Mouse (Mus musculus) lung, postnatal 10 days (tissue): ENCODE data around the gene Rims4.
A peak's percentile ranks its signal among the peaks of the same experiment; 100 is the strongest.

Source experiments
- DNase-seq: peaks from one replicate; pipeline ENCODE4 v3.0.0; 2021

The Rims4 gene

DNA sequence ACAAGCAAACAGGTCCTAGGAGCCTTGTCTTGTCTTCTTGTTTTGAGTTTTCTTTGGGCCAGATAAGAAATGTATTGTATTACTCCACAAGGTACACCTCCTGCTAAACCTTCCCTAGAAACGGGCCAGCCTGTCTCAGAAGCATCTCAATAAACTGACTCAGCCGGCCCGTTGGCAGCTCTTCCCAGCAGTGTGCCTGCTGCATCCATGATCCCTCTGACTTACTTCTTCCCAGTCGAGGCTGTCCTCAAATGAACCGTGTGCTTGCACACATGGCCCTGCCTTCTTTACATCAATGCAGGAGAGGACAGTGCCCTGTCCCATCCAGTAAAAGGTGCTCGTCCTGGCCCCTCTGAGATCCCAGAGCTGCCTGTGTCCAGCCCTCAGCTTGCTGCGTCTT, 8.9 kb downstream of the Rims4 start:
- DNase-seq, result no peak

DNA sequence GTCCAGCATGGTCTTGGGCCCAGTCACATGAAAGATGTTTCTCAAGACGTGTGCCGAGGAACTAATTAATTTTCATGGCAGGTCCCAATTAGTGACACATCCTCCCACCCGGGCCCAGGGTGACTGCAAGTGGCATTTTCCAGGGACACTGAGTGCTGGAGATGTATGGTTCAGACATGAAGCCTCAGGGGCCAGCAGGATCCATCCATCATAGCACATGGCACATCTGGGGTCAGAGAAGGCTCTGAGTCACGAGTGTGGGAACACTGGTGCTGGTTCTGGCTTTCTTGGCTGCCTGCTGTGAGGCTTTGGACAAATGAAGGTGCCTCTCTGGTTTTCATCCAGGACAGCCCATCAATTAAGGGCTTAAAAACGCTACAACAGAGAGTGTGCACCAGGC, 11.4 kb downstream of the Rims4 start:
- DNase-seq, result no peak

DNA sequence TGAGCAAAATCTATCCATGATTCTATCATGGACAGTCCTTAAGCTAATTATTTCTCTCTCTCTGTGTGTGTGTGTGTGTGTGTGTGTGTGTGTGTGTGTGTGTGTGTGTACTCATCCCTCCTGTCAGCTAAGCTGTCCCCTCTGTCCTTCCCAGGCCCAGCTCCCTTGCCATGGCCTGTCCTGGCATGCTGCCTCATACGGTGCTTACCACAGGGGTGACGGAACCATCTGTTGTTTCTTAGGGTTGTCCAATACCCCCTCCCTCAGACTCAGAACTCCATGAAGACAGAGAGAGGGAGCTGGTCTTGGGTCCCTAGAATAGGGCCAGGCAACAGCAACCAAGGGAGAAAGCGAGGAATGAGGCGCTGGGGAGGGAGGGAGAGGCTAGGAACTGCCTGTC, 14.2 kb downstream of the Rims4 start:
- no peak for DNase-seq

DNA sequence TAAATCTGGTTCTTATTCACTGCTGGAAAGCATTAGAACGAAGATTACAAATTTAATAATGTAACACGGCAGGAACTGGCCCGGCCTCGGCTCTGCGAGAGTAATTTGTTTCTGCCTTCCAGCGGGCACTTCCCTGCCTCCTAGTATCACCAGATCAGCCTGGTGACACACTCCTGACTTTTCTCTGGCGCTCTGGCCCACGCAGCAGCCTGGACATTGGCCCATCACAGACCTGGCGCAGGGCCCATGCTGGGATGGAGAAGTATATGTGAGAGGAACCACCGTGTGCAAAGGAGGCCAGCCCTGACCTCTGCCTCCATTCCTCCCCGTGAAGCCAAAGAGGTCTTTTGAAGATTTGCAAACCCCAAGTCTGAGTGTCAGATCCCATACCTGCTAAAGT, 15.0 kb downstream of the Rims4 start:
- DNase-seq, result no peak

DNA sequence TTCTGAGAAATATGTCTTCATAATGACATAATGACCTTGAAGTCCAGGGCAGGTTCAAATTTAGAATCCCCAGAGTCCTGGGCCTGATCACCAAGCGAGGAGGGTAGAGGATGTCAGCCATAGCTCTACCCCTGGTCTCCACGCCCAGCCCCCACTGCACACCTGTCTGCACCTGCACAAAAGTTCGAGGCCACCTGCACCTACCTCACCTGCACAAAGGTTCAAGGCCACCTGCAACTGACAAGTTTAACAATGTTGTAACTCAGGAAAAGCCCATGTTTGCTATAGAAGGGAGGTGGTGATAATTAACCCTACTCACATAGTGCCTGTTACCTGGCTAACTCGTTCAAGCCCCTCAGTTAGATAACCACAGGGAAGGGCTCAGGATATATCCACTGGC, 16.0 kb downstream of the Rims4 start:
- DNase-seq, result no peak

DNA sequence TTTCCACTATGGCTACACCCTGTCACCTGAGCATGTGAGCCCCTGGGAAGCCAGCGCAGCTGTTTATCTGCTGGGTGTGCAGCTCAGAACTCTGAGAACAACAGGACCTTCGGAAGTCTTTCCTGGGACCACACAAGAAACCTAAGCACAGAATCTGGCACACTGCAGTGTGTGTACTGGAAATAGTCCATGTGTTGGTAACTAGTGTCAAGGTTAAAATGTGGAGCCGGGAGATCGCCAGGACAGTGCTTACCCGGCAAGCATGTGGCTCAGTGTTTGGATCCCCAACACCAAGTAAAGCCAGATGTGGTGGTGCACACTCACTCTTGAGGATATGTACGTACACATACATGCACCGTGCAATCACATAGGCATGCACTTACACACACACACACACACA, 17.4 kb downstream of the Rims4 start:
- no peak for DNase-seq

DNA sequence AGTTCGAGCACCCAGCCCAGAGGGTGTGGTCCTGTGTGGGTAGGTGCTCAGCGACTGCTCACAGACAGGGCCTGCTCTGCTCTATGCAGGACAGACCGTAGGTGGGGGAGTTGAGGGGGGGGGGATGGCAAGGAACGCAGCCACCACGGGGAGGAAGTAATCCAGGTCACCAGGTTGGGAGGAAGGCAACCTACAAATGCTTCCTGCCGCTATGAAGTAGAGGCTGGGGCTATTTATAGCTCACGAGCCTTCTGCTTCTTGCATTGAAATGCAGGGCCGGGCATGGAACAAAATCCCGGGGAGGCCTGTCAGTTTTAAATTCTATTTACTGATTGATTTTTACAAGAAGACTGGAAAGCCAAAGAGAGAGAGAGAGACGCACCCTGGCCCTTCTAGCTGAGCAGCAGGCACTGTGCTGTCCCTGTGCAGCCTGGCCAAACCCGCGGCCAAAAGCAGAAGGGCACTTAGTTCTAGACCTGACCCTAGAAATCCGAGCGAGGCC, 18.5 kb downstream of the Rims4 start:
- no peak for DNase-seq

DNA sequence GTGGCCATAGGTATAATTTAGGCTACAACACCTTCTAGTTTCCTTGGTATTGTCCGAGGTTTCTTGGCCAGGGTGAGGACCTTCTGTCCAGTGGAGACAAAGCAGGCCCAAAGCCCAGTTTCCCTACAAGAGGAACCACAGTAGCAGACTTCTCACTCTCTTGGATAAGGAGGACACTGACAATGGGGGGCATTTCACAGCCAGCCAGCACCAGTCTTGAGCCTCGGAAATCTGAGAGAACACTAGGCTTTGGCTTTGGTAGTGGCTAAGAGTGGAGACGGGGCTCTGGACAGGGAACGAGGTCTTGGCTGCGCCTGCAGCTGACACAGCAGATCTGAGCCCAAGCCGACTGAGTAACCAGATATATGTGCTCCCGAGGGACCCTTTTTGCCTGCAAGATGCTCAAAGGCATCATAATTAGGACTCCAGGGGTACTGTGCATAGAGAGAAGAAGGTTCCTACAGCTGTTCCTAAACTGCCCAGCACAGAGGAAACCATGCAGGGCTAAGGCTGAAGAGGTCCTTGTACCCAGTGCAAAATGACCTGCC, 20.4 kb downstream of the Rims4 start:
- no peak for DNase-seq

DNA sequence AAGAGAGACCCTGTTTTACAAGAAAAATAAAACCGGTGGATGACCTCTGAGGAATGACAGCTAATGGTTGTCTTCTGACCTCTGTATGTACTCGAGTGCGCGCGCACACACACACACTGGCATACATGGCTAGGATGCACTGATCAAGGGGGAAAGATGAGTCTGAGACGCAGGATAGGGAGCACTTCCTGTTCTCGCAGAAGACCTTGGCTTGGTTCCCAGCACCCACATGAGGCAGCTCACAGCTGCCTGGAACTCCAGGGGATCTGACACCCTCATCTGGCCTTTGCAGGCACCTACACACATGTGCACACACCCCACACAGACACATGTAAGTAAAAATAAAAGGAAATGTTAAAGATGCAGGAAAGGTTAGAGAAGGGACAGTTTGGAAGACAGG, 21.5 kb downstream of the Rims4 start:
- DNase-seq, result no peak

DNA sequence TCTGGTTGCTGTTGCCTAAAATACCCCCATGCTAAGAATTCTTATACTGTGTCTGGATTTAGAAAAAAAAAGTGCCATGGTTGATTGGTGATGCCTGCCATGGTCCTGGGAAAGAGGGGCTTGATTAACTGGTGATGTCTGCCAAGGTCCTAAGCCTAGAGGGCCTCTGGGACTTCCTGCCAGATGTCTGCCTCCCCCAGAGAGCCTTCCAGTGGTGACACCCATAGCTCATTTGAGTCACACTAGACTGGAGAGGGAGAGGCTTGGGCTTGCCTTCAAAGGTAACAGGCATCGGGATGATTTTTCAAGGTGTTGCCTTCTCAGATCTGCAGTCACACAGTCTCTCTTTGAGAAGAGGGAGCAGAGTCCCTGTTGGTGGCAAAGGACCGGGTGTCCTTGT, 23.3 kb downstream of the Rims4 start:
- DNase-seq, result no peak

DNA sequence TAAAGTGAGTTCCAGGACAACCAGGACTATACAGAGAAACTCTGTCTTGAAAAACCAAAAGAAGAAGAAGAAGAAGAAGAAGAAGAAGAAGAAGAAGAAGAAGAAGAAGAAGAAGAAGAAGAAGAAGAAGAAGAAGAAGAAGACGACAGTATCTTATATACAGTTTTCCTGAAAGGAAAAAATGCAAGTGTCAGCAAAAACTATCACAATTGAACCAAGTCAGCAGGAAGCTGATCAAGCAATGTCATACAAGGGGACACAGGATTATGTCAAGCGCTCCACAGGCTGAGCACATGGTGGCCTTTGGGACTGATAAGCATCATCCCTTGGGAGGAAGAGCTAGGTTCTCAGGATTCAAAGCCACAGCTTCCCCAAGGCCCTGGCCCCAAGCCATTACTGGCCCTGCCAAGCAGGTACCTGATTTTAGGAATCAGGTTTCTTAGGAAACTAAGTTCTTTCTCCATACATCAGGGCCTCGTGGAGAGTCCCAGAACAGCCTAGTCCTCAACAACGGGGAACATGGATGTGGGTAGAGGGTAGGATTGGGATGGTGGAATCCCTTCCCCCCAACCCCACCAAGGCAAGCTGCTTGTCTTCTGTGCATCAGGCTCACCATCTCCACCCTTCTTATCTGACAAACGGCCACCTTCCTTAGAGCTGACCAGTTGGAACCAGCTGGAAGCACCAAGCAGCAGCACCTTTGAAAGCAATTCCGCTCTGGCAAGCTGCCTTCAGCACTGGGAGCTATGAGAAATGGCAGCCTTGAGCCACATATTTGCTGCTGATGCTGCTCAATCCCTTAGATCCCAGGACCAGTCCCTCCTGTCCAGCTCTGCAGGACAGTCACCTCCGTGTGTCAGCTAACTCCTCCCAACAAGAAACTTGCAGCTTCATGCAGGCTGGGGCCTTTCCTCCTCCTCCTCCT, 24.8 kb downstream of the Rims4 start:
- no peak for DNase-seq

DNA sequence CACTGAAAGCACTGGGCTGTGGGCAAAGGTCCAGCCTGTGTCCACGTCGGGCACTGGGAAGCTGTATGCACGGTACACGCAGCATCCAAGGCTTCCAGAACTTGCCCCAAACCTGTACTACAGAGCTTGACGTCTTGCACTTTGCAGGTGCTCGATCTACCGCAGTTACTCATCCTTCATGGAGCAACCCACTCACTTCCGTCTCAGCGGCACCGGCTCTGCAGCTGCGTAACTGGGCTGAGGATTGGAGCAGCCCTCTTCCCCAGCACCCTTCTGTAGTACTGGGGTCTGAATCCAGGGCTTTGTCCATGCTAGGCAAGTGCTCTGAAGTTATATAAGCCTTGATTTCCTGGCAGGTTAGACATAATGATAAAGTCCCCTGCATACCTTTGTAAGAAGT, 27.2 kb downstream of the Rims4 start:
- DNase-seq, result no peak

DNA sequence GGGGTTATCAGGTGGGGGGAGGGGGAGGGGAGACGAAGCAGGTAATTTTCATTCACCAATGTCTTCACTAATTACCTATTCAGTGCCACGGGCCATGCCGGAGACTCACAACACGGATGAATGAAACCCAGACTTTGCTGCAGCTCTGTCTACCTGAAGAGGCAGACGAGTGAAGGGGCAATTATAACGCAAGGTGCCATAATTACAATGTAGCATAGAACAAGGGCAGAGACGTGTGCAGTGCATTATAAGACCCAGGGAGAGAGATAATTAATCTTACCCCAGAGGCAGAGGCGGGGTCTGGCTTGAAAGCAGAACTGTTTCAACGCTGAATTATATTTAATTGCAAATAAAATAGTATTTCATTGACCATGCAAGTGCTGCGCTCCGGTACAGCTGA, 27.9 kb downstream of the Rims4 start:
- DNase-seq, result no peak

DNA sequence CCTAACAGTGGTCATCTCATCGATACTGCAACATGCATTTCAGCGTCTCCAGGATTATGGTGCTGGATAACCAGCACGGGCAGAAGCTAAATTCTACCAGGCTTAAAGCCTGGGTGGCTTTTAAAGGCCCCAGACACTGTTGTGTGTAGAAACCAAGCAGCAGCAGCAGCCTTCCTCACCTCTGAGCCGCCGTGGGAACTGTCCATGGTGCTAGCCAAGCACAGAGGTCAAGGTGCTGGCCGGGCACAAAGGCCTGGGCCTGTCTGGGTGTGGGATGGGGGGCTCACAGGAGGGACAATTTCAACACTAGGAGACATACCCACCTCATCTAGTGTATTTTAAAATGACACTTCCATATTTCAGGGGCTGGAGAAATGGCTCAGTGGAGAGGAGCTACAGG, 29.1 kb downstream of the Rims4 start:
- peak; percentile 23 for DNase-seq

DNA sequence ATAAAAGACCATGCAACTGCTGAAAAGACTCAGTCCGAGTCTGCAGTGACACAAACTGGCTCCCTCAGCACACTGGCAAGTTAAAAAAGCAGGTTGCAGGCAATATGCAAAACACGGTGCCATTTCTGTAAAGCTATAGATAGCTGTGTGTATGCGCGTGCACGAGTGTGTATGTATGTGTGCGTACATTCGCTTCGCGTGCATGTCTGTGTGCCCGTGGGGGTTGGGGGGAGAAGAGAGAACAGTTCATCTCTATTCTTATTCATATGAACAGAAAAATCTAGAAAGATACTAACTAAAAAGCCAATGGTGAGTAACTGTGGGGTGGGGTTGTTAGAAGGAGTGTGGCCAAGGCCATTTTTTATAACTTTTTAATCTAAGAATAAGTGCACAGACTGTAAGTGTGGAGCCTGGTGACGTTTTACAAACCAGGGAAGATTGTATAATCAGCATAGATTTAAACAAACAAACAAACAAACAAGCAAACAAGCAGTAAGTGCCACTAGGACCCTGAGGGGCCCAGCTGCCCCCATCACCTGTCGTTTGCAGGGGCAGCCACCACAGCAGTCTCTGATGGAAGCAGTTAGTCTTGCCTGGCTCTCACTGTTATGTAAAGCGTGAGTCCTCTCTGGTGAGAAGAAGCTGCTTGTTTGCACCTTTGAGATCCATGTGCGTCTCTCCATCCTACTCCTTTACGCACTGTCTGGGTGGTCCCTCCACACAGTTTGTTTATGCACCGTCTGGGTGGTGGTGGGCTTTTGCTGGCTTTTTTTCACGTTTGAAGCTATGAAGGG, 35.4 kb downstream of the Rims4 start:
- no peak for DNase-seq

DNA sequence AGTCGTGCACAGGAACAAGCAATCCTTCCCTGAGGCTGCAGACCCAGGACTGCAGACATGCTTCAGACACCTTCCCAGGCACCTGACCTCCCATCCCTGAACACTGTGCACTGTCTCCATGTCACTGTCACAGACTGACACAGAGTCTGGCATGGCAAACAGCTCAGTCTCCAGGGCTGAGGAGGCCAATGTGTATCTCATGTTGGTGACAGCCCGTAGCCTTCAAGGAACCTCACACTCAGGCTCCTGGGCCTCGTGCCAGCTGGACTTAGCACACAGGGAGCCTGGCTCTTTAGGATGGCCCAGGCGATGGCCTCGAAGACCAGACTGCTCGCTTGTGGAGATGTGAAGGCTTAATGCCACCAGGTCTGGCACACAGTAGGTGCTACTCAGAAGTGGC, 37.6 kb downstream of the Rims4 start:
- peak; percentile 85 for DNase-seq

DNA sequence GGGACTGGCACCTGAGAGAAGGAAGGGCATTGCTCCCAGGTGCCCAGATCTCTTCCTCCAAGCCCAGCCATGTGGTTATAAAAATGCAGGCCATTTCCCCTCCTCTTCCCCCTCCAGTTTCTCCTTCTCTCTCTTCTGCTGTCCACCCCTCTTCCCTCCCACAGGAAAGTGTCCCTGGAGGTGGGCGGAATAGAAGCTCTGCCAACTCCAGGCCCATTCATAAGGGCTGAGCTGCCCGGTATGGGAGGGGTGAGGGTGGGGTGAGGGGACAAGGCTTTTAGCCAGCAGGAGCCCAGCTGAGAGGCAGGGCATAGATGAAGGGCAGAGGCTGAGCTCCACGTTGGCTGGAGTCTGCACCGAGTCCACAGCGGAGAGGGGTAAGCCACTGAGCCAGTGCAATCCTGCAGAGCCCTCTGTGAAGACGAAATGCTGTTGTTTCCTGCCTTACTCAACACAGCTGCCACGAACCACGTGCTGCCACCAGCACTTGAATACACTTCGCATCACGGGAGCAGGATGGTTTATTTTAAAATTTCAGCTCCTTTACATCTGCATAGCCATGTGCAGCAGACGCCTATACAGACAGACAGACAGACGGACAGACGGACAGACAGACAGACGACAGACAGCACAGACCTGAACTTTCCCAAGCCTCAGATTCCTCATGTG, 41.5 kb downstream of the Rims4 start:
- no peak for DNase-seq

DNA sequence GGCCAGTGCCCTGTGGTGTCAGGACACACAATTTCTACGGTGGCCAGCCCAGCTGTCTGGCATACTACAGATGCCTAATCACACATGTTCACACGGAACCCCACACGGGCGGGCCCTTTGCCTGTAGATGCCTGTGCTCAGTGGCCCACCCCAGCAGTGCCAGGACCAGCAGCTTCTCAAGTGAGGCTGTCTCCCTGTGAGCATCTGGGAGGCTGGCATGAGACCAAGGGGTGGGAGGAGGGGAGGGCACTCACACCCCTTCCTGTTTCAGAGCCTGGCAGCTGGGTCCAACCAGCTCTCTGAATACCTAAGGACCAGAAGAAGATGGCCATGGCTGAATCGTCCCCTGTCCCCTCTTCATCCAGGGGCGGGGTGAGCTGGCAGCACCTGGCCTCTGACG, 43.0 kb downstream of the Rims4 start:
- DNase-seq, result peak; percentile 51

DNA sequence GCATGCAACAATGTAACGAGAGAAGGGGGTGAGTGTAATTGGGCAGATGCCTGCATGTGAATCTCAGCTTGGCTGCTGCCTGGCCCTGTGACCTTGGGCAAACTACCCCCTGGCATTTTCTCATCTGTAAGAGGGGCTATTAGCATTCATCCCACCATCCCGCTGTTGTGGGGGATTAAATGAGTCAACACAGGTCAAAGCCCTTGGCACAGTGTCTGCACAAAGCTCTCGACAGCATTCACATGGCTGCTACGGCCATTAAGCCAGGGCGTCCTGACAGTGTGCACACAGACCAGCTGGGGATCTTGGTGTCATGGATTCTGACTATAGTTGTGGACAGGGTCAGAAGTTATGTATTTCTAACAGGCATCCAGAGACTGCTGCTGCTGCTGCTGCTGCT, 43.6 kb downstream of the Rims4 start:
- no peak for DNase-seq

DNA sequence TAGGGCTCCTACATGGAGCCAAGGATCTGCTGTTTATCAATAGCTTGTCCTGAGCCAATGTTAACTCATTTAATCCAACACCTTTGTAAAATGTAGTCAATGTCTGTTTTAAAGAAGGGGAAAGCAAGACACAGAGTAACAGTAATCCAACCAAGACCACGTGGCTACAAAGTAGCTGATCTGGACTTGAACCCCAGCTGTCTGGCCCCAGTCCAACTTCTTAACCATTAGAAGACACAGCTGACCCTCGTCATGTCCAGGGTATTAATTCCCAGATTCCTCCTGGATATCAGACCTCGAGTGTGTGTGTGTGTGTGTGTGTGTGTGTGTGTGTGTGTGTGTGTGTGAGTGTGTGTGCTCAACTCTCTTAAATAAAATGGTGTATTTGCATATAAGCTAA, 46.6 kb downstream of the Rims4 start:
- DNase-seq, result no peak

DNA sequence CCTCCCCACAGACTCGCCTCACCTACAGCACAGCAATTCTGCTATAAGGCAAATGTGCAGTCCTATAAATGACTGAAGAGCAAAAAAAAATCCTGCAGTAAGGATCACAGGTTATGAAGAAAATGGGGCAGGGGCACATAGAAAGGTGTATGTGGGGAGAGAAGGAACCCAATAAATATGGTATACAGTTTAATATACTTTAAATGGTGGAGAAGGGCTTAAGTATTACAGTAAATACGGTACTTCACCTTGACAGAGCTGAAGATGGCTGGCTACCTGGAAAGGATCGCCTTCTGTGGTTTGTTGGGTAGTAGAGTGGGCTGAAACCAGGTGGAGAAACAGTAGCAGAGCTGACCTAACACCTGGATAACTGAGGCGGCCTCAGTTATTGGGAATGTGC, 47.2 kb downstream of the Rims4 start:
- no peak for DNase-seq

DNA sequence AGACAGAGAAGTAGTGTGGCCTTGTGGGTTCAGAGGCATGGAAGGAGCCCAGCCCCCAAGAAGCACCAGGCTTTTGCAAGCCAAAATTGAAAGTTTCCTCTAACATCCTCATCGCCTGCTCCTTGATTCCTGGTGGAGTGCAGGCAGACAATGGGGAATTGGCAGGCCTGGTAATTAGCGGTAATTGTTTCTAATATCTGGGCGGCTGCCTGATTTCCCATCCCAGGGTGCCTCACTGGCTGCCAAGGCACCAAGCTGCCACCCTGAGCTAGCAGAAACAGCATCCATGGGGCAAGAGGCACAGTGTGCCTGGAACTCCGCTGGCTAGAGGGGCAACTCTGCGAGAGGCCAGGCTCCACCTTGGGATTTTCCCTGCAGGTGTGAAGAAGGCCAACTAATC, 48.7 kb downstream of the Rims4 start:
- no peak for DNase-seq

DNA sequence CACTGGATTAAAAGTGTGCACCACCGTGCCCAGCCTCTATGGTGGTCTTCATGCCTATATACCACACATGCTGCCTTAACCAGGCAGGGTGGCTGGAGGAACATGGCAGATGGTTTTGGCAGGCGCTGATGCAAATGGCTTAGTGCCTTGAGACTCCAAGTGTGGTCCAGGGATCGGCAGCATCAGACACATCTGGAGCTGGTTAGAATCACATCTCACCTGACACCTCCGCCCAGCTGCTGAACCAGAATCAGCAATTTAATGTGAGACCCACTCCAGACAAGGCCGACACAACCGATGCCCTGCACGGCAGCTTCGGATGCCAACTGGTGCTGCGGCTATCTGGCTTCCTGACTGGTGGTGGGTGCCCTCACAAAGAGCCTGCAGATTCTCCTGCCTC, 52.4 kb downstream of the Rims4 start:
- DNase-seq, result no peak
